Mouse (Mus musculus) liver, postnatal 0 days (tissue): ENCODE measurements around the gene Aspdh.
A peak's percentile ranks its signal among the peaks of the same experiment; 100 is the strongest.

Source experiments
- CTCF ChIP-seq: sonication (generic); IDR thresholded peaks from 2 replicates; pipeline ENCODE4 v1.5.1; 2016; ENCODE audit warnings: antibody characterized with exemption, low read depth
- EP300 ChIP-seq: IDR thresholded peaks from 2 replicates; pipeline ENCODE4 v1.6.1; 2016; ENCODE audit warnings: antibody characterized with exemption, low read depth, mild to moderate bottlenecking

DNA sequence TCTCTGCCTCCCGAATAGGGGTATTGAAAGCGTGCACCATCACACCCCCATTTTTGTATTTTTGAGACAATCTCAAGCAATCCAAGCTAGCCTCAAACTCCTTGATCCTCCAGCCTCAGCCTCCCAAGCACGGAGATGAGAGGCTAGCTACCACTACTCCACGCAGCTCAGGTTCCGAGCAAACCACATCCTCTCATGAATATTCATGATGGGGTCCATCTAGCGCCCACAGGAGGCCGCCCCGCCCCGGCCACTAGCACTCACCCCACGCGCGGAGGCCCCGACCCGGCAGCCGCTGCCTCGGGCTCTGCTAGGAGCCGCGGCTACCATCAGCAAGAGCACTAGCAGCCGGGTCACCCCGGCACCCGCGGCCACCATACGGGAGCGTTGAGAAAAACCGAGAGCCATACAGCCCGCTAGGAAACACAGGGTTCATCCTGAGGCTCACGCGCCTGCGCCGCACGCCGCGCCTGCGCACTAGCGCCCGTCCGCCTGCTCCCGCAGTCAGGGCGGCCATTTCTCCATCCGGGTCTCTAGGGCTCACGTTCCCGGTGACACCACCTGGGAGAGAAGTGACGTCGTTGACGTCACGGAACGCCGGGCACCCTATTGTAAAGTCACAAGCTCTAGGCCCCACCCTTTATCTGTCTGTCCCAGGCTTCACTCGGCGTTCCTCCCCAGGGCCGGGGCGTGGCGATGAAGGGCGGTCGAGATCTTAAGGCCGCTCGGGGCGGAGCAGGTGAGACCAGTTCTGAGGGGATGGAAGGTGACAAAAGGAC is 31.0 kb downstream of the Aspdh start, which contains the start of the genes Emc10 and Fam71e1:
- TF ChIP-seq CTCF (peak; percentile 21; the same call in 1 of the 2 replicates), EP300 (no peak; the same call in 1 of the 2 replicates)
